Mouse (Mus musculus) cerebellum, adult 9-10 months (tissue): ENCODE measurements at regions not wholly inside any gene's neighbourhood (a gene's known extent, or its start where the extent isn't known, plus 50 kb on each side); places are given as distances from the start of the nearest gene placed in this dataset.
A peak's percentile ranks its signal among the peaks of the same experiment; 100 is the strongest.

Source experiments
- DNase-seq: peaks from one replicate; pipeline ENCODE4 v3.0.0; 2022

GRCm38 (mm10) chr7:135889016-135889726 is 173.0 kb upstream of the Mki67 start:
- DNase-seq, result no peak

GRCm38 (mm10) chr7:135898876-135899275 is 182.7 kb upstream of the Mki67 start:
- DNase-seq, result no peak

DNA sequence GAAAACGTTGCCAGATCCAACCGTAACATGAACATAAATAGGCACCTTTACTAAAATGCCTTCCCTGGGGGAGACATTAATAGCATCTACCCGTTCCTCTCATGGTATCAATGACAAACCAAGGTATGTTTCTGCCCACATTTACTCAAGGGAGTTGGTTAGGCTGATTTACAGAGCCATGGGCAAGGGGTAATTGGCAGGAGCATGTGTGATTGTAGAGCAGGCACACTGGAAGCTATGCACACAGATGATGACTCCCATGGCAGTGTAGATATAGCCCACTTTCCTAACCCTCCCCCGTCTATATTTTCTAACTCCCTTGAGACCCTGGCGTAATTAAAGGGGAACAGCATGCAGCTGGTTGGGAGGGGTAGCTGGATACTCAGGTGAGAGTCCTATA is 183.6 kb upstream of the Mki67 start:
- no peak for DNase-seq

DNA sequence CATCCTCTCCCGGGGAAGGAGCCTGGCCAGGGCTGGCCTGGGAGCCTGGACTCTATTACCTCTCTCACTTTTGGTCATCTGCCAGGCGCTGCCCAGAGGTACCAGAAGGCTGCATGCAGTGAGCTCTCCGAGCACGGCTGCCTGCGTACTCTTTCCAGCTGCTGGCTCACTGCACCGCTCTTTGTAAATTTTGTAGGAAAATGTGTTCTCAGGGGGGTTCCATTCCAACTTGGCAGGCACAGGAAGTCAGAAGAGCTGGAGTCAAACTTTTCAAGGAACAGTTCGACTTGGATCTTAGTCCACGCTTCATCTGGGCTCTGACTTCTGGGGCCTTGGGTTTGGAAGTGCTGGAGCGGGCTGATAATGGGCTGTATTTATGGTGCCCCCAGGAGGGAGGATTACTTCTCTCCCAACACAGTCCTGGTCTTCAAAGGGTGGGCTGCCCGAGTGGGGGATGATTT is 184.7 kb upstream of the Mki67 start:
- no peak for DNase-seq

DNA sequence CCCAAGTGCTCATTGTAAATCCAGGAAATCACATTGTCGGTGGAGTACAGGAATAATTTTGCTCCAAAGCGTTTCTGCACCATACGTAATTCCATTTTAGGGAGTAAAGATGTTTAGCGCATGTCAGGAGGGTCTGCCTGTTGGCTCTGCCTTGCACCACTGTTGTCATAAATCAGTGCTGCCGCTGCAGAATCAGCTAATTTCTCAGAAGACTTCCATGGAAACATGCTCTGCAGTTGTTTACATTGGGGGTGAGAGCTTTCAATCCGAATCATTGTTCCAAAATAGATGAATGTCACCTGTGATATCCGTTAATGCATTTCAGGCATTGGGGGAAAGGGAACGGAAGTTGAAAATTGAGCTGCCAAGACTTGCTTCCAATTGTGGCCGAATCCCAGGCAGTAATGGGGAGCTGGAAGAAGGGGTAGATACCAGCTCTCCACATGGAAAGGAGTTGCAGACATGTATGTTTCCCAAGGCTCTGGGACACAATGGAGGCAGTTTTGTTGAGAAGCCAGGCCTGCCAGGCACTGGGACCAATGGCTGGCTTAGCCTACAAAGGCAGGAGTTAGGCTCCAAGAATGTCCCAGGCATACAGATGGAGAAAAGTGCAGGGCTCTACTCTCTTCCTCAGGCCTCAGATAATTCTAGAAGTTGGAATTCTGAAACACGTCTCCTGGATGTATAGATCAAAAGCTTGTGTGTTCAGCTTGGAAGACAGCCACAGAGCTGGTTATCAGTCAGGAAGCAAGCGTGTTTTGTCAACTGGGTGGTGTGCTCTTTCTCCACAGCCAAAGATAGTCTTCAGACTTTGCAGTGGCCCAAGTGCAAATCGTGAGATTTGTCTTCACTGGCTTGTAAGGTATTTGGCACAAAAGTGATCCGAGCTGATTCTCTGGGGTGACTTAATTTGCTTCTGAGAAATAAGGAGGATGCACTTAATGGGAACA is 186.2 kb upstream of the Mki67 start:
- DNase-seq, result no peak

- DNase-seq, result no peak
Observed at GRCm38 (mm10) chr7:135911376-135911775, 195.2 kb upstream of the Mki67 start.

DNA sequence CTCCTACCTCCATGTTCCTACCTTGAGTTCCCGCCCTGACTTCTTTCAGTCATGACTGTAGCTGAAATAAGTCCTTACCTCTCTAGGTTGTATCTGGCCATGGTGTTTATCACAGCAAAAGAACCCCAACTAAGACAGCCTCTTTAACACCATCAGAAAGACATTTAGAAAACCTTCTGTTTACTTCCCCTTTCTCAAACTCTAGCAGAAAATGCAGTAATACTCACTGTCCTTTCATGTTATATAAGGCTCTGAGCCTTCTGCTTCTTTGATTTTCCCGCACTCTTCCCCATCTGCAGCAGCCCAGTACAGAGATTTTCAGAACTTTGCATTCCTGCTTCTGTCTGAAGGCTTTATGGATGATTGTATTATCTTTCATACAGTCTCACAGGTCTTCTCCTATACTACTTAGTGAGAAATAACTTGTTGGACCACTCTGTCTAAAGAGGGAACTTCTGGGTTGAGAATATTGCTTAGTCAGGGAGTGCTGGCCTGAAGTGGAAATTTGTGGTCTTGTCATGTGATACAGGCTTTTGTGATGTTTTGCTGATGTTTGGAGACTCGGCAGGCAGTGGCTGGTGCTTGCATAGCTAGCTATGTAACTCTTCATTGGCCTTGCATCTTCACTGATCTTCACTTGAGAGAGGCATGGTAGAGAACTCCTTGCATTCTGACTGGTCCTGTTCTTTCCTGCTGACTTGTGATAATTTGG is 197.9 kb upstream of the Mki67 start:
- no peak for DNase-seq

GRCm38 (mm10) chr7:135923876-135924275 is 207.7 kb upstream of the Mki67 start:
- no peak for DNase-seq

GRCm38 (mm10) chr7:135924641-135925040 is 208.5 kb upstream of the Mki67 start:
- DNase-seq, result no peak

DNA sequence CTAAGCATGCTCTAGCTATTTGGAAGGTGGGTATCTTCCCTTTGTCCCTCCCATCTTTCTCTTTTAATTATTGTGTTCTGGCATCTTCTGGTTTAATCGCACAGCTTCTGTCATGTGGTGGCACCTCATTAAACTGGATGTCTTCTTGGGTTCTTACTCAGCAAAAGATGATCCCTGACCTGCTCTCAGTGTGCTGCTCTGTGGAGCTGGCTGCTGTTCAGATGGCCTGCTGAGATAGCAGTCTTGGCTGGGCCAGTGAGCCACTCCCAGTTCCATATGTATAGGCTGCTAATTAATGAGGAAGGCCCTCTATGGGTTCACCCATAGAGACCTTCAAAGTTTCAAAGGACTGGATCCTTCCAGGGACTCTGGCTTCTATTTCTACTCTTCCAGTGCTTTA is 213.9 kb upstream of the Mki67 start:
- no peak for DNase-seq

DNA sequence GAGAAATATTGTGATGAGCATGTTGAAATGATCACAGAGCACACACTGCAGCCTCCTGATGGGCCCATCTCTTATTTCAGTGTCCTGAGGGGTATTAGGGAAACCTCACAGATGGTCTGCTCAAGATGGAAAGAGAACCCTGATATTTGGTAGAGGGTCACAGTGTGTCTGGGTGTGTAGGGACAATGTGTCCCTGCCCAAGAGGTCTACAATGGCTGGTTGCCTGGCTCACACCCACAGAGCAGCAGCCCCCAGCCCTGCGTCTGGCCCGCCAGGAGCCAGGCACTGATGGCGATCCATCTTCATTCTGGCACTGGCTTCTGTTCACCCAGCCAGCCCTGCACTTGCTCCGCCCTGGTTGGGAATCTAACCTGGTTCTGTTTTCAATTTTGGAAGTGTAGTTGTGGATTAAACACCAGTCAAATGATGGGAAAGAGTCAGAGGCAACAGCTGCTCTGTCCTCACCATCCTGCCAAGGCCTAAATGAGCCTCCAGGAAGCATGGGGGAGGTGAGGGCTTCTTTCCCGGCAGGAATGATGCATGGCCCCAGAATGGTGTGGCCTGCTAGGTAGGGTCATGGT is 216.5 kb upstream of the Mki67 start:
- DNase-seq, result no peak

DNA sequence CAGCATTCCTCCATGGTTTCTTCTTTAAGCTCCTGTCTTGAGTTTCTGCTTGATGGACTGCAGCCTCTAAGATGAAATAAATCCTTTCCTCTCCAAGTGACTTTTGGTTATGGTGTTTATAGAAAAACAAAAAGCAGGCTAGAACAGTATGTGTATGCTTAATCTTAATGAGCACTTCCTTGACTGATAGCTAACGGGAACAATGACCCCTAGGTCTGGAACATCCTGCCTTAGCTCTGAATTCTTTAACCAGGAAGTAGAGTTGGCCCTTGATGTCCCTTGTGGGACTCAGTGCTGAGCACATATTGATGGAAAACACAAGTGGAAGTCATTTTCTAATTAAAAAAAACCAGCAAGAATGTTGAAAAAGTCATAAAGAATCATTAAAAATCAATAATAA is 219.0 kb upstream of the Mki67 start:
- no peak for DNase-seq

DNA sequence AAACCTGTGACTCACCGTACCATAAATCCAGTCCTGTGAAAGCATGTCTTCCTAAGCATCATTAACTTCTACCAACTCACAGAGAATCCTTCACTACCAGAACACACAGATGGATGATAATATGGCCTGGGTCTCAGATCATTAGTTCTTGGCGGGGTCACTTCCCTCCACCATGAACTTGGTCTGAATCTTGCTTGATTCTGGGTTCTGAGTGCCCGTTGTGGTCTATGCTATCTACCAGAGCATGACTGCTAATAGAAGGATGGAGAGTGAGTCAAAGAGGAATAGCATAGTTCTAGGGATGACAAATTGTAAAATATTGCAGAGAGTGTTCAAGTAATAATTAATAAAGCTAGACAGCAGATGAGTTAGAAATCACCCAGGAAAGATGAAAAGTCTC is 221.3 kb upstream of the Mki67 start:
- no peak for DNase-seq

- DNase-seq, result no peak
Observed at GRCm38 (mm10) chr7:135939341-135939740, 223.2 kb upstream of the Mki67 start.

DNA sequence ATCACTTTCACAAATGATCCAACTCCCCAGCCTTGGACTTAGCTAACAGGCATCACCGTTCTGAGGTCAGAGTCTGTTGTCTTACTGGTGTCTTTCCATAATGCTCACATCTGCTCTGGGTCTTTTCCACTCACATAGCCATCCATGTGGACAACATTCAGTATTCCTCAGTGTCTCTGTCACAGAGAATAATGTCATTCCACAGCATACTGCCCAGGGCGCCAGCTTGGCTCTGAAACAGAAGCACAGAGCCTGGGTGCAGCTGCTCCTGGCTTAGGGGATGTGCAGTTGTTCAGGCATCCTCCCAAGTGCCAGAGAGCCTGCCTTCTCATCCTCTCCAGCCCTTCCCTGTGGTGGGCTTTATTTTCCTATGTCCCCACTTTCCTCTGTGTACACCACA is 226.7 kb upstream of the Mki67 start:
- DNase-seq, result no peak

DNA sequence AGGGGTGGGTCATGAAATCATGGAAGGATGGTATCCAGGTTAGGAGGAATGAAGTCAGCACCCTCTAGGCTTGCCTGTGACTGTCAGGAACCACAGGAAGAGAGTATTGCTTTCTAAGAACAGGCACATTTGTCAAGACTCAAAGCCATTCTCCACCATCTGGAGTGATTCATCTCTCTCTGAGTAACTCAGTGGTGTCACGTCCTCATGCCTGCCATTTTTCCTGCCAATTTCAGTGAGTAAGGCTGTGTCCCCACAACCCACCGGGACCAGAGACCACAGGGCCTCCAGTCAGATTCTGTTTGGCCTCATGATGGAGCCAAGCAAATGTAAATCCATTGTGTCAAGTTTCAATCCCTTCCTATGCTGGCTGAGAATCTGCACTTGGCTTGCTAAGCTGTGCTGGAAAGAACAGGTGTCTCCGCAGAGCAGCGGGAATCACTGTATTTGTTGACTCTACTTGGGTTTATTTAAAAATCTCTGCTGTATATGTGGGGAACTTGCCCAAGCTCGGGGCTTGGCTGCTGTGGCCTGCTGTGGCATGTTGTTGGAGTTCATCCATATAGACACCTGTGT is 230.0 kb upstream of the Mki67 start:
- no peak for DNase-seq

DNA sequence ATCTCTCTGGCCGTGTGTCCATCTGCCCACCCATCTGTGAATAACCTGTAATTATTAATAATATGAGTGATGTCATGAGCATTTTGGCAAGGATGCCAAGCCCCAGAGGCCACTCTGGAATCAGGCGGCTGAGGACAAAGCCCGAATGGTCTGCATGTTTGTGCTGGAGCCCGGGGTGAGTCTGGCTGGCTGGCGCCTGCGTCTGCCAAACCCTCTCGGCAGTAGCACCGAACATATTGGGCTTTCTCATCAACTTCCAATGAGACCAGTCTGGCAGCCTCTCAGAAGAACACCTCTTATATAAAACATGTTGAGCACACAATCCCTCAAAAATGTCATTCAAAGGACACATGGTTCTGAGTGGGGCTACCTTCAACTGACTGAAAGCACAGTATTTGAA is 244.9 kb upstream of the Mki67 start:
- peak; percentile 87 for DNase-seq

- DNase-seq, result no peak
Observed at GRCm38 (mm10) chr7:135965528-135965927, 249.4 kb upstream of the Mki67 start.

DNA sequence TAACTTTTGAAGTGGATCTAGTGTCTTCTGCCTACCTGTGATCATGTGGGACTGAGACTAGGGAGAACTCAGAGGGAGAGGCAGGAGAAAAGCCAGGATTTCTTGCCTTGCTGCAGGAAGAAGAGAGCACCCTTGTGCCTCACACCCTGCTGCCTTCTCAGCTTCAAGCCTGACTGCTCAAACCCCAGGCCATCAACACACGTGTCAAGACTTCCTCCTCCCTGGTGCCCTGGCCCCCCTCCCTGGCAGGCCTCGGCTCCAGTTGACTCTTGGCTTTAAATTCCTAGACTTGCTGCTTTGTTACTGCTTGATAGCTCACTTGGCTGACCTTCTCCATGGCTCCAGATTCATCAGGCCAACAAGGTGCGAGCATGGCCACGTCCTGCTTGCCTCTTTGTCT is 250.1 kb upstream of the Mki67 start:
- no peak for DNase-seq

DNA sequence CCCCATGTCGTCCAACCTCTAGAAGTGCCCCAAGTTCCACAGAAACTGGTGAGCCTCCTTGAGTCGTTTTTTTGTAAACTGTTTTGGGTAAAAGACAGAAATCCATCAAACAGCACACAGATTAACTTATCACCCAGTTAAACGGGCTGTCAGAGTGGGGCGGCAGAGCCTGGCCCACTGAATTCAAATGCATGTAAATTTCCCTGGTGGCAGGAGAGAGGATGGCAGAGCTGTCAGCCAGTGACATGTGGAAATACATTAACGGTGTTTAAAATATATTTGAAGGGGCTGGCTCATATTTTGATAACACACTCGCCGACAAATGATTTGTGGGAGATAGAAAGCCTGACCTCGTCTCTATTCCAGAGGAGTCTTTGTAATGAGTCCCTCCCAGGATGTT is 252.5 kb upstream of the Mki67 start:
- no peak for DNase-seq

DNA sequence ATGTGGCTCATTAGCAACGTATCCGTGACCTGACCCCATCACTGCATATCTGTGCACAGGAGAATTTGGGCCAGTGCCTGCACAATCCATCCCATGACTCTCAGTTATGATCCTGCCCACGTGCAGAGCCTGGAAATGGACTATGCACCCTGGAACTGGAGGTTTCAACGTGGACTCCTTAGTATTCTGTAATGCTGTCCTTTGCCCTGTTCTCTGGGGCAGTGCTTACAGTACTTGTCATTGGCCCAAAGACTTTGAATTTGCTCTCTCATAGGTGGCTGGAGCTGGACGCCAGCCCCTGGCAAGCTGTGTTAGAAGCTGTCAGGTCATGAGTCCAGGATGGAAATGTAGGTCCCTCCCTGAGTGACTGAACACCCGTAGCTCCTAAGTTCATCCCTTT is 269.9 kb upstream of the Mki67 start:
- DNase-seq, result no peak

- no peak for DNase-seq
Observed at GRCm38 (mm10) chr7:135990321-135990720, 274.2 kb upstream of the Mki67 start.

DNA sequence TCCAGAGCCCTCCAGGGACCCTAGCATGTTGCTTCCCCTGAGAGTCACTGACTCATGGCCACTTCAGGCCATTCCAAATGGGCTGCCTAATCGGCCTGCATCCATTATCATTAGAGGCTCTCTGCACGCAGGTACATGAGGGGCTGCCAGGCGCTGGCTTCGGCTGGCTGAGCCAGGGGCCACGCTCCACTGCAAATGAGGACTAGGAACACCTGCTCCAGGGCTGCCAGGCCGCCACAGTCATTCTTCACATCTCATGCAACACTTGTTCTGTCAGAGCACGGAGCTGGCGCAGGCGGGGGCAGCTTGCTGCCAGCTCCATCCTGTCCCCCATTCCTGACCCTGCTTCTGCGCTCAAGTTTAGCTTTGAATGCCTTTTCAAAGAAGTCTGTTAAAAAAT is 280.7 kb upstream of the Mki67 start:
- no peak for DNase-seq
